Mouse (Mus musculus) small intestine, adult 2 months (tissue): ENCODE data around the gene Rps6ka3.

Source experiments
- CTCF ChIP-seq: fragments of 200-500 bp; IDR thresholded peaks from 2 replicates; pipeline ENCODE4 v1.5.1; 2012; ENCODE audit warnings: low read depth, mild to moderate bottlenecking, control low read depth, inconsistent platforms, low read length, moderate library complexity, mixed read lengths; ENCODE audit not compliant: insufficient replicate concordance, insufficient read length; ENCODE audit errors: extremely low read depth
- POLR2A ChIP-seq: fragments of 200-500 bp; IDR thresholded peaks from 2 replicates; pipeline ENCODE4 v1.6.1; 2012; ENCODE audit warnings: low read depth, mild to moderate bottlenecking, control low read depth, inconsistent platforms, low read length, moderate library complexity

DNA sequence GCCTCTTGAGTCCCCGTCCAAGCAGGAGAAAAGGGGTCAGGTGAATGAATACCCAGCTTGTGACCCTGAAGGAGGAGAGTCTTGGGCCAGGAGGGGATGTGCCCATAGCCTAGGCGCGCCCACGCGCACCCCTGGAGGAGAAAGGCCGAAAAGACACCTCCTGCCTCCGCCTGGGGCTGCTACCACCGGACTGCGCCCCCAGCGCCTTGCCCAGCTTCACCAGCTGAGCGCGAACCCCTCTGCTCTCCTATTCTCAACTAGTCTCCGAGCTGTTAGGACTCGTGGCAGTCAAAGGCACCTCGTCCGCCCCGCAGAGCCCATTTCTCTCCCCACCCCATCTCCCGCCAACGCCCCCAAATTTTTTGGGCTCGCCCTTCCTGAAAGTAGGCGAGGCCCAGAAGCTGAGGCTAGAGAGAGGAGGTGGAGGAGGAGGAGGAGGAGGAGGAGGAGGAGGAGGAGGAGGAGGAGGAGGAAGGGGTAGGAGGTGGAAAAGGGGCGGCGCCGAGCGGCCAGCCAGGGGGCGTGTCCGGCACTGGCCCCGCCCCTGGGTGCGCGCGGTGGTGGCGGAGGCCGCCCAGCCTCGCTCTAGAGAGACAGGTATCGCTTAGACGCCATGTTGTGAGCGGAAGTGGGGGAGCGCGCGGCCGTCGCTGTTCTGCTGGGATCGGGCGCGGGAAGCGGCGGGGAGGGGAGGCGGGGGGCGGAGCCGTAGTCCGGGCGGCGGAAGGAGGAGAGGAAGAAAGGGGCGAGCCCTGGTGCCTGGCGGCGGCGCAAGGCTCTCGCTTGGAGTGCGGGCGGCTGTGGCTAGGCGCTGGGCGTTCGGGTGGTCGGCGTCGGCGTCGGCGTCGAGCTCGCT is 45.2 kb downstream of the Rps6ka3 start:
- TF ChIP-seq CTCF, result no peak
- TF ChIP-seq POLR2A, result peak; percentile 69; the same call in 1 of the 2 replicates
